Mouse (Mus musculus) splenic B cell, adult 2 months (primary cell): Measurements from ENCODE around the gene Ski.

Source experiments
- DNase-seq: peaks from one replicate; pipeline ENCODE4 v3.0.0-alpha.2; 2011; ENCODE audit warnings: low read depth, low spot score
- H3K27me3 ChIP-seq: 2 replicates; pipeline ENCODE4 v1.6.1; 2012; ENCODE audit warnings: mild to moderate bottlenecking, low read length, moderate library complexity, mixed read lengths; ENCODE audit not compliant: control insufficient read depth, poor library complexity, insufficient read depth, severe bottlenecking
- H3K36me3 ChIP-seq: 2 replicates; pipeline ENCODE4 v1.6.1; 2012; ENCODE audit warnings: mild to moderate bottlenecking, low read length, moderate library complexity, mixed read lengths; ENCODE audit not compliant: control insufficient read depth, poor library complexity, insufficient read depth, severe bottlenecking

Ski gene

DNA sequence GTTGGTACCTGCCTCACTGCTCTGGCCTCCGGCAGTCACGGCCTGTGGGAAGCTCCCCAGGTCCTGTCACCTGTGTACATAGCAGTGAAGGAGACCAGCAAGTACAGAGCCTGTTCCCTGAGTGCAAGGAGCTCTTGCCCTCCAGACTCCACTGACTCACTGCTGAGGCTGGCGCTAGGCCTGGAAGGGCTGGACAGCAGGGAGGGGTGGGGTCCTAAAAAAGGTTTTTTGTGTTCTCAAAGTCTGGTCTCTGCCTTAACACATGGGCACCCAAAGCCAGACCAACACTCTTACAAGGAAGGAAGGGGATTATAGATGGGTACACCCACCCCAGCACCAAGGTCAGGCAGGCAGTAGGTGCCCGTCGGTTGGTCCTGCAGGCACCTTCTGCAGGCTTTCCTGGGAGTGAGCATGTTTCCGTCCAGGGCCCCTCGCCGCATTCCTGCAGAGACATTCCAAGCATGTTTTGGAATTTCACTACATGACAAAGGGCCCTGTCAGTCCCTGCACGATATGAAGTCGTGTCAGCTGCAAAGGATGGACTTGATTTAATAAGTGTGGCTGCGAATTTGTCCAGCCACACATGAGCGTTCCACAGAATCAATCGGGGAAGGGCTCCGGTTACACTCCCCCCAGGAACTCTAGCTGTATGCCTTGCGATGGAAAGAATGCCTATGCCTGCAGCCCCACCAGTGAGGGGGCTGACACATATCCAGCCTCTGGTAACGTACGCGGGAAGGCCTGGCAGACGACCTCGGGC is 88.6 kb downstream of the Ski start:
- no peaks in the 10 kb centered on the region for H3K36me3 ChIP-seq
- DNase-seq: no peak

DNA sequence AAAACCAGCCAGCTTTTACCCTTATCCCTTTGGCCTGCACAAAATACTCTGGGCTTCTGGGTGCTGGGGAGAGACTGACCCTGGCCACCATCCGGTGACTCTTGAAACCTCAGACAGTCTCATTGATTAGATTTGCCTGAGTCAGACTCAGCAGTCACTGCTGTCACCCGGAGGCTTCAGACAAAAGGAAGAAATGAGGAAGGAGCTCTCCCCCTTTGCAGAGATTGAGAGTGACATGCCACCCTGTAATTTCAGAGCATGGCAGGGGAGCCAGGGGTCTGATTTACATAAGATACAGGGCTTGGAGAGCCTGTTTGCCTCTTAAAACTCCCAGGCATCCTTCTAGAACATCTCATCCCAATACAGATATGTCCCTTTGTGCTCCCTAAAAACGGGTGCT is 89.2 kb downstream of the Ski start:
- DNase-seq: no peak
- H3K27me3 ChIP-seq: no peaks in the 10 kb centered on the region
- no peaks in the 10 kb centered on the region for H3K36me3 ChIP-seq

More for the DNA sequence above, 88.6 kb downstream of the Ski start:
- no peaks in the 10 kb centered on the region for H3K27me3 ChIP-seq

DNA sequence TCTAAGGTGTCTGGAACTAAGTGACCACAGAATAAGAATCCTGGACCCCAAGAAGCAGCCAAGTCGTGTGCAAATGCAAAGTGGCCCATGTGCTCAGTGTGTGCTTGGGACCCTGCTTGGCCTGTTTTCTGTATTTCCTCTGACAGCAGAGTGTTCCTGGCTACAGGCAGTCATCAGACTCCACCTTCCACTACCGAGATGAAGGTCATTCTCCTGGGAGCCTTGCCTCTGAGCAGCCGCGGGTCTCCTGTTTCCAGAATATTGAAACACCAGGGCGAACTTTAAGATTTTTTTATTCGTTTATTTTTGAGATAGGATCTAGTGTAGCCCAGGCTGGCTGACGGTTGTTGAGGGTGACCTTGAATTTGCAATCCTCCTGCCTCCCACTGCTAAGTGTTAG is 91.8 kb downstream of the Ski start:
- no peak for DNase-seq
- no peaks in the 10 kb centered on the region for H3K36me3 ChIP-seq
- H3K27me3 ChIP-seq: no peaks in the 10 kb centered on the region

DNA sequence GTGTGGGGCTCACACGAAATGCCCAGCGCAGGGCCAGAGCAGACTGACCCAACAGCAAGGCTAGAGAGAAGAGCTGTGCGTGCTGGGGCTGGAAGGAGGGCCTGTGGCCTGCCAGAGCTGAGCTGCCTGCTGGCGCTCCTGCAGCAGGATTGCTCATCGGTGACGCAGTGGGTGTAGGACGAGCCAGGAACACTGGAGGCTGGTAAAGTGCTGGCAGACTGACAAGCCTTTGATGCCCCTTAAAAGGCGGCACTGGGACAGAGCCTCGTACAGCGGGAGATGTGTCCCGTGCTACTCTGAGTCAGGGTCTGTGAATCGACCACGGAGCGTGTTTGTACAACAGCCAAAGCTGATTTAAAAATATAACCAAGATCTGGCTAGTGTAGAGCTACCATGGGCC is 92.4 kb downstream of the Ski start:
- no peak for DNase-seq
- no peaks in the 10 kb centered on the region for H3K36me3 ChIP-seq
- H3K27me3 ChIP-seq: no peaks in the 10 kb centered on the region

DNA sequence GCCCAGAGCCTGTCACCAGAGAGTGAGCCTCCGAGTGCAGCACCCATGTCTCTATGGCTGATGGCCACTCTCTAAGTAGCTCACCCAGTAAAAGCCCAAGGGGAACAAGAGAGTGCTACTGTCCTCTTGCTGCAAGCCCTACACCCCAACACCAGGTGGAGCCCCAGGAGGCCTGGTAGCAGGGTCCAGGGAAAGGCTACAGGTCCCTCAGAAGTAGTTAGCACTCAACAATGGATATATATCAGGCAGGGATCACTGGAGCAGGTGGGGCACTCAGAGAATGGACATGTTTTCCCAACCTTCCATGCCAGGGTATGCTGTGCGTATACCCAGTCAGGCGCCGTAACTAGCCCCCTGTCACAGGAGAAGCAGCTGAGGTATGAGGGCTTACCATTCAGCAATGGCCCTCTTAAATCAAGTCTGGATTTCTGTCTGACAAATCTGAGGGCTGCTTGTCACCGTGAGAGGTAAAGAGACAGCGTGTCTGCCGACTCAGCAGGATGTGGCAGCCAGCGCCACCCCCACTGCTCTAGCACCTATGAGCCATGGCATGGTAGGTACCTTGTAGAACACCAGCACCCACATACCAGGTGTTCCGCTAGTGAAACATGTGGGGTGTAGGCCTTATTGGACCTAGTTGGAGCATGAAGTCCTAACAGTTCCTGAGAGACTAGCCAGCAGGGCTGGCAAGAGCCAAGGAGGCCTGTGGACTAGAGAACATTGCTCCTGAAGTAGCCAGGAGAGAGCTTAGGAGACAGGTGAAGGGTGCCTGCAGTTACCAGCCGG is 93.1 kb downstream of the Ski start:
- Histone ChIP-seq H3K36me3 (no peaks in the 10 kb centered on the region), H3K27me3 (no peaks in the 10 kb centered on the region)
- peak; percentile 67 for DNase-seq

DNA sequence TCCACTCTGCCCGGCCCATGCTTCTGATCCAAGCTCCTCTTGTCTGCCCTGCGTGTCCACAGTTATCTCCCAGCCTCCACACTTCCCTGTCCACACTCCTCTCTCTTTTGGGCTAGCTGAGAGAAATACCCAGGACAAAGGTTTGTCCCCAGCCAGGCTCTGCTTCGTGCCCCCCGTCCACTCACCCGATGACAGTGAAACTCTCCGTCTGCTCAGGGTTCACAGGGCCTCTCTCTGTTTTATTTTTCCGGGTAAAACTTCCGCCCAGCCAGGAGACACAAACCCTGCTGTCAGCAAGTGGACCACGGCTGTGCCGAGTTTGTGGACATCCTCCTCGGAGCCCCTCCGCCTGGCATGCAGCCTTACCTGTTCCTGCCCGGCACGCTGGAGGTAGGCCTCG is 94.0 kb downstream of the Ski start:
- no peak for DNase-seq
- Histone ChIP-seq H3K27me3 (no peaks in the 10 kb centered on the region), H3K36me3 (no peaks in the 10 kb centered on the region)

DNA sequence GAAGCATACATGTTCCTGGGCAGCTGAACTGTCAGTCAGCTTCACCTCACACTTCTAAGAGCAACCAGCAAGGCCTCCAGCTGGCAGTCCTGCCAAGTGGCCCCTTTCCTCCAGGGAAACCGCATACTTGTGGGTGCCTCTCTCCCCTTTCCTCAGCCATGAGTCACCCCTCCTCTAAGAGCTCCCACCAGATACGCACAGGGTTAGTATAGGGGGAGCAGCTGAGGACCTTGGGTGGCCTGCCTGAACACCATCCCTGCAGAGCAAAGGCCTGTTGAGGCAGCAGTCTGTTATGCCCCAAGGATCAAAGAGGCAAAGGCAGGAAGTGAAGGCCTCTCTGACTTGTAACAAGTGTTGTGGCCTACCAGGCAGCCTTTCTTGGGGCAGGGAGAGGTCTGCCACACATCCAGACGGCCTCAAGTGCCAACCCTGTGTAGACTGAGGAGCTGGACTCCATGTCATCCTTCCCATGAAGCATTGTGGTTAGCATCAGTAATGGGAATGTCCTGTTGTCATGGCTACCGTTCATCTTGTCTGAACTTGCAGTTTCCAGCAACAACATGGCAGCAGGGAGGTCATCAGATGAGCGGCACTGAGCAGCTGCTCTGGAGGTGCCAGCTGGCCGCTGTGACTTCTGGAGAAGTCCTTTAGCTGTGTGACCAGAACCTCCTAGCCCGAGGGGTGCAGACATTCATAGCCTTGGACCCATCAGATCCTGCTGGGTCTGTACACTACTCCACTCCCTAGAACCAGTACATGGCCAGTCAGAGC is 95.6 kb downstream of the Ski start:
- Histone ChIP-seq H3K27me3 (no peaks in the 10 kb centered on the region), H3K36me3 (no peaks in the 10 kb centered on the region)
- peak; percentile 27 for DNase-seq

DNA sequence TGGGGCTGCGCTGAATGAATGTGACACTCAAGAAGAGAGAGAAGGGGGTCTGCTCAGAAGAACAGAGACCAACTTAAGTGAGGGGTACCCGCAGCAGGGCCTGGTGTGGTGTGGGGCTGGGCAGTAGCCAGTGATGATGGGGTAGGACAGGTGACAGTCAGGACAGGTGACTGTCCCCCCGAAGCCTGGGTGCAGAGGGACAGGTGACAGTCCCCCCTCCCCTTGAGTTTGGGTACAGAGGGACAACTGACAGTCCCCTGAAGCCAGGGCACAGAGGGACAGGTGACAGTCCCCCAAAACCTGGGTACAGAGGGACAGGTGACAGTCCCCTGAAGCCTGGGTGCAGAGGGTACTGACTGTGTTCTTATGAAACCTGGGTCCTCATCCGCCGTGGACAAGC is 96.2 kb downstream of the Ski start:
- no peaks in the 10 kb centered on the region for H3K36me3 ChIP-seq
- no peaks in the 10 kb centered on the region for H3K27me3 ChIP-seq
- DNase-seq: no peak

DNA sequence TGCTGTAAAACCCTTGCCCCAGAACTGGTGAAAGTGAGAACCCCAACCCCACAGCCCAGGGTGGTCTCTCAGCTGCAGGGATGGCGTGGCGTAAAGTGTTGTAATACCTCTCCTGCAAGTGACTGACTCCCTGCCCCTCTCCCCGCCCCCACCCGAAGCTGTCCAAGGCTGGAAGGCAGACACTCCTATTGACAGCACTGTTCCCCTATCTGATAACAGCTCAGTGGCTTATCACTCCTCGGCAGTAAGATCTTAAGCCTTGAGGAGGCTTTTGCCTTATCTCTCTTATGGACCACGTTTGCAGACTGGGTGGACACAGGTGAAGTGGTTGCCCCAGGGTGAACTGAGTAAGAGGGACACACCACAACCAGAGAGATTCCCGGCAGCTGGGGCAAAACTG is 97.1 kb downstream of the Ski start:
- H3K36me3 ChIP-seq: no peaks in the 10 kb centered on the region
- DNase-seq: no peak

DNA sequence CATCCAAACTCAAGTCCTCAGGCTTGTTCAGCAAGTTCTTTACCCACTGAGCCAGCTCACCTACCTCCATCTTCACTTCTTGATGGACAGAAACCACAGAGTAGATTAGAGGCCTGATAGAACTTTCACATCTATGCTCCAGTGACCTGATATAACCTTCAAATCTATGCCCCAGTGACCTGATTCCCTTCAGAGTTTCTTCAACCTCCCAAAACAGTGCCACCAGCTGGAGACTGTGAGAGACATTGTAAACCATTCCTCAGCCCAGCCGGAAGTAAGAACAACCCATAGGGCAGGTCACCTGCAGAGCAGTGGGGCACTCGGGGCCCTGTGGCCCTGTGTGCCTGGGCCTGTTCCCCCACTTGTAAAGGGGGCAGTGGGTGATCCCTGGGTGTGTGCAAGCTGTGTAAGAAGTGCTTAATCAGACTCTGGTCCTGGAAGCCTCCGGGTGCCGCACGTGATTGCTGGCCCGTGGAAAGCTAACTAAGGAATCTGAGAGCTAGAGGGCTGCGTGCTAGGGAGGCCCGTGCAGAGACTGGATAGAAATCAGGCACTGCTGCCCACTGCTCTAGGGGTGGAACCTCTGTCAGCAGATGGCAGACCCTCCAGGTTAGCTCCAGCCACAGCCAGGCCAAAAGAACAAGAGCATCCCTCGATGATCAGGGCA is 98.4 kb downstream of the Ski start:
- Histone ChIP-seq H3K36me3 (no peaks in the 10 kb centered on the region), H3K27me3 (no peaks in the 10 kb centered on the region)
- no peak for DNase-seq

More for the DNA sequence above, 97.1 kb downstream of the Ski start:
- H3K27me3 ChIP-seq: no peaks in the 10 kb centered on the region

DNA sequence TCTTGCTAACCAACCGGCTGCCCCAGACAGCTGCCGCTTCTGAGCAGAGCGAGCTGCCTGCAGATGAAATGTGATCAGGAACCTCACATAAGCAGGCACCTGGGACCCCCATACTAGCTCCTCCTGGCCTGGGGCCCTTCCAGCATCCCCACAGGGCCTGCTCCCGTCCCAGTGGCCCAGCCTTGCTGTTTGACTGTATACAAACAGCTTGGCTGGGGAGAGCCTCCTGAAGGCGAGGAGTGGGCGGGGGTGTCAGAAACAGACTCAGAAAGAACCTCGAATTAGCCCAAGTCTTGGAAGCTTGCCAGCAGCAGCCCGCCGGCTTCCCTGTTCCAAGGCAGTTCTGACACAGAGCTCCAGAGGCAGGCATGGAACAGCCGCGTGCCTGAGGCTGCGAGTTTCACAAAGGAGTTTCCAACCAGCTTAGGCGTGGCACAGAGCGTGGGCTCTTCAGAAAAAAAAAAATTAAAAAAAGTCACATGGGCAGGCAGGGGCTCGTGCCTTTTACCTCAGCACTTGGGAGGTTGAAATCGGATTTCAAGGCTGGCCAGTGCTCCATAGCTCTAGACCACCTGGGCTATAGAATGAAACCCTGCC is 99.8 kb downstream of the Ski start:
- H3K27me3 ChIP-seq: no peaks in the 10 kb centered on the region
- no peak for DNase-seq
- H3K36me3 ChIP-seq: no peaks in the 10 kb centered on the region

DNA sequence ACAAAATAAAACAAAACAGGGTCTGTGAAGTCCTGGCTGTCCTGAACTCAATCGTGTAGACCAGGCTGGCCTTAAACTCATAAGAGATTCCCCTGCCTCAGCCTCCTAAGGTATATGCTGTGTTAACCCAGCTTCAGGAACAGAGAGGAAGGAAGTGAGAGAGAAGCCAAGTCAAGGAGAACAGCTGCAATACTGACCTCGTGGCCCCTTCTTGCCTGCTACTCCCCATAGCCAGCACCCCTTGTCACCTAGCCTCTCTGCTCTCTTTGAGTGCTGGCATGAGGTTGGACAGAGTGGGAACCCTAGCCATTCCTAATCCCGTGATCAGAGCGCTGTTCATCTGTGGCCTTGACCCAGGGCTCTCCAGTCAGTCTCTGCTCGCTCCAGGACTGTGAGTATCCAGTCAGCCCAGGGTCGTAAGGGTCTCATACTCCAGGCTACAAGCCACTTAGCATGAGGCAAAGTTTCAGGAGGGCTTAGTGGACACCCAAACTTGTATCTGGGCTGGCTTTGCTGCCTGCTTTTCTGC is 100.4 kb downstream of the Ski start:
- DNase-seq: no peak
- Histone ChIP-seq H3K36me3 (no peaks in the 10 kb centered on the region), H3K27me3 (no peaks in the 10 kb centered on the region)

DNA sequence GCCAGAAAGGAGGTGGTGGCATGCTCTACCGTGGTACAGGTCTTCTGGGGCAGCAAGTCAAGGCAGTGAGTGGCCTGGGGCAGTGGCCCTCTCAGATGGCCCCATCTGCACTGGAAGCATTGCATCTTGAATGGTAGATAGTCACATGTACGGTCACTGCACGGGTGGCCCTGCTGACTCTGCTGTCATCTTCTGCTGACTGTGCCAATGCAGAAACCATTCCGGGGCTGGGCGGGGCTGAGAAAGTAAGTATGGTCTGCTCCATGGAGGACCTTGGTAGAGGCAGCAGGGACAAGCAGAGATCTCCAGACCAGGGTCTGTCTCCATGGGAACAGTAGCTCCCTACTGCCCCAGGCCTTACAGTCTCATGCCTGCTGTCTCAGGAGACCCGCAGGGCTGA is 101.2 kb downstream of the Ski start:
- Histone ChIP-seq H3K27me3 (no peaks in the 10 kb centered on the region), H3K36me3 (no peaks in the 10 kb centered on the region)
- DNase-seq: no peak

DNA sequence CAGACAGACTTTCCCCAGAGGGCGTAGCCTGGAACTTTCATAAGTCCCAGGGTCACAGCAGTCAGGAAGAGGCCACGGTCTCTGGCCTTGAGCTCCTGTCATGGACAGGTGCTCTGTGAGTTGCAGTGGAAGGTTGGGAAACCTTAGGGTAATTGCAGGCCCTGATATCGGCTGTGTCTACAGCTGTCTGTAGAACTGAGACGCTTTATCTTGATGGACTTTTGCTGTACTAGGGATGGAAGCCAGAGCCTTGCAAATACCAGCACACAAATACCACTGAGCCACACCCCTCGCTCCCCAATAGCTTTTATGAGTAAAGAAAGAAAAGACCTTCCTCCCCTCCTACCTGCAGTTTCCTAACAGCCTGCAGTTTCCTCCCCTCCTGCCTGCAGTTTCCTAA is 101.8 kb downstream of the Ski start:
- Histone ChIP-seq H3K36me3 (no peaks in the 10 kb centered on the region), H3K27me3 (no peaks in the 10 kb centered on the region)
- DNase-seq: no peak
